Mouse (Mus musculus) thymus, adult 2 months (tissue): Measurements from ENCODE around the gene Pygo2. TPM values are rescaled to one million over a fixed set of nuclear protein-coding genes. Genes with fewer than 3 reads are reported as not detected.
"Not testable (repeated sequence)": the region's sequence is repeated elsewhere in the genome, so short reads cannot be mapped to it uniquely, and the experiment has no call there.

Experiments used
- DNase-seq: peaks from one replicate; pipeline ENCODE4 v3.0.0; 2021
- H3K27ac ChIP-seq: fragments of 200-500 bp; 2 replicates; pipeline ENCODE4 v1.5.1; 2012; ENCODE audit warnings: low read length, control low read depth; ENCODE audit not compliant: control insufficient read depth, insufficient read depth
- H3K27me3 ChIP-seq: fragments of 200-500 bp; 2 replicates; pipeline ENCODE4 v1.6.1; 2012; ENCODE audit warnings: mild to moderate bottlenecking, low read length, moderate library complexity, mixed read lengths; ENCODE audit not compliant: control insufficient read depth, insufficient read depth
- H3K36me3 ChIP-seq: fragments of 200-500 bp; 2 replicates; pipeline ENCODE4 v1.6.1; 2012; ENCODE audit warnings: mild to moderate bottlenecking, low read length, moderate library complexity; ENCODE audit not compliant: control insufficient read depth, insufficient read depth
- H3K4me1 ChIP-seq: fragments of 200-500 bp; replicated peaks from 2 replicates; pipeline ENCODE4 v1.6.1; 2012; ENCODE audit warnings: low read length; ENCODE audit not compliant: control insufficient read depth, insufficient read depth
- H3K4me3 ChIP-seq: fragments of 200-500 bp; 2 replicates; pipeline ENCODE4 v1.5.1; 2012; ENCODE audit warnings: mild to moderate bottlenecking, low read length, control low read depth, moderate library complexity; ENCODE audit not compliant: control insufficient read depth, insufficient read depth
- CTCF ChIP-seq: fragments of 200-500 bp; IDR thresholded peaks from 2 replicates; pipeline ENCODE4 v1.5.1; 2012; ENCODE audit warnings: mild to moderate bottlenecking, control low read depth, low read length, moderate library complexity, borderline replicate concordance; ENCODE audit not compliant: control insufficient read depth, poor library complexity, insufficient read depth; ENCODE audit errors: extremely low read depth
- POLR2A ChIP-seq: fragments of 200-500 bp; IDR thresholded peaks from 2 replicates; pipeline ENCODE4 v1.6.1; 2012; ENCODE audit warnings: mild to moderate bottlenecking, low read length, control low read depth, moderate library complexity; ENCODE audit not compliant: control insufficient read depth, poor library complexity, insufficient read depth; ENCODE audit errors: extremely low read depth
- WGBS: fragments of 180-500 bp; shearing (Covaris S2); methylation state at CpG from one replicate; pipeline ENCODE4 v1.1.7; 2018; 5-methylcytosine and 5-hydroxymethylcytosine counted together
- polyA plus RNA-seq: library from polyadenylated mRNA; depleted of rRNA; stranded (reverse); fragments of >200 nt; gene quantifications from 2 replicates; pipeline ENCODE4 v1.2.3, GENCODE M21; 2012

Gene Pygo2
- polyA plus RNA-seq, 1 experiment, result 82.3 TPM

DNA sequence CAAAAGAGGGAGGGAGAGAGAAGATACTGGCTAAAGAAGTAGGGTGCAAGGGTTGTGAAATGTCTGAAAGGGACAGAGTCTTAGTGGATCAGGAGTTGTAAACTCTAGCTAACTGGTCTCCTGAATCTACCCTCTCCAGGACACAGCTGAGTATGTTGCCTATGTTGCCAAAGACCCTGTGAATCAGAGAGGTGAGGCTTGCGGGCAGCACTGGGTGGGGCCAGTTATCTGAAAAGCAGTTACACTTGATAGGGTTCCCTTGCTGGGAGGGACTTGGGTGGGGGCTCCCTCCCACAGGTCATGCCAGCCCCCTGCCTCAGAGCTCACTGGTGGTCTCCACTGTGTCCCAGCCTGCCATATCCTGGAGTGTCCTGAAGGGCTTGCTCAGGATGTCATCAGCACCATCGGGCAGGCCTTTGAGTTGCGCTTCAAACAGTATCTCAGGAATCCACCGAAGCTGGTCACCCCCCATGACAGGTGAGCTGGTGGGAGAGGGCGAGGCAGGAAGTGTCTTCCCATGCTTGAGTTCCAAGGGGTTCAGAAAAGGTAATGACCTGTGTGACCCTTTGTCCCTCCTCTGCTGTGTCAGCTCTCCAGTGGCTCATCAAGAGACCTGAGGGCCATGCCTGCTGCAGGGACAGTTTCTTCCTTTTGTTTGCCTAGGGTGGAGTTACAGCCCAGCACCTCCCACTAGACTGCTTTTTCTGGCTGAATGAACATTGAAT is 5.4 kb upstream of the Pygo2 start:
- Histone ChIP-seq H3K36me3 (peaks cover 28% of the 10 kb centered on the region), H3K27me3 (no peaks in the 10 kb centered on the region), H3K4me3 (no peak overlapping the region), H3K4me1 (peaks cover 3% of the 10 kb centered on the region), H3K27ac (no peak overlapping the region)
- 97% methylated on average over 5 of the region's 5 CpGs for WGBS
- no peak for DNase-seq
- no peak for TF ChIP-seq POLR2A
- no peak for TF ChIP-seq CTCF

DNA sequence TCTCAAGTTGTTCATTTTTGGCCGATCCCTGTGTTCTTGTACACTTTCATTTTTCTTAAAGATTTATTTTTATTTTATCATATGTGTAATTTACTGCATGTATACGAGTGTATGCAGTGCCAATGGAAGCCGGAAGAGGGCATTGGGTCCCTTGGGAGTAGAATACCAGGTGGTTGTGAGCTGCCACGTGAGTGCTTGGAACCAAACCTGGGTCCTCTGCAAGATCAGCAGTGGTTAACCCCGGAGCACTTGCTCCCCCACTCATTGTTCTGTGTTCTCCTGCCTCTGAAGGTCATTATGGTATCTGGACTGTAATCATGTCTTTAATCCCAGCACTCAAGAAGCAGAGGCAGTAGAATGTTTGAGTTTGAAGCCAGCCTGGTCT is 4.9 kb upstream of the Pygo2 start:
- WGBS, result 95% methylated on average over 5 of the region's 5 CpGs
- H3K4me1 ChIP-seq, result no peaks in the 10 kb centered on the region; the same call in 1 of the 2 replicates
- H3K27me3 ChIP-seq, result no peaks in the 10 kb centered on the region
- no peak for TF ChIP-seq POLR2A
- TF ChIP-seq CTCF, result no peak
- peaks cover 28% of the 10 kb centered on the region for H3K36me3 ChIP-seq
- H3K27ac ChIP-seq, result no peak overlapping the region
- H3K4me3 ChIP-seq, result no peak overlapping the region
- DNase-seq, result no peak

DNA sequence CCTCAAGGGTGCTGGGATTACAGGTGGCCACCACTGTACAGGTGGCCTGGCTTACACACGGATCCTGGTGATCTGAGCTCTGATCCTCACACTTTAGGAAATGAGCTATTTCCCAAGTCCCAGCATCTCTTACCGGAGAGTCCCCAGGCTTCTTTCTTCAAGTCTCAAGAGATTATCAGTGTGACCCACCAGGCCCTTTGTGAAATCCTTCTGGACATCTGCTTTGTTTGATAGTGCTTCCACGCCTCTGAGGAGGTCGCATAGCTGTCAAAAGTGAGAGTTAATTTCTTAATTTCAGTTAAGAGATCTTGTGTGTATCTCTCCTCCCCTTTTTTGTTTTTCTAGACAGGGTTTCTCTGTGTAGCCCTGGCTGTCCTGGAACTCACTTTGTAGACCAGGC is 4.1 kb upstream of the Pygo2 start:
- Histone ChIP-seq H3K4me1 (peaks cover under 1% of the 10 kb centered on the region), H3K27ac (no peak overlapping the region), H3K36me3 (peaks cover 28% of the 10 kb centered on the region), H3K4me3 (no peak overlapping the region), H3K27me3 (no peaks in the 10 kb centered on the region)
- 98% methylated on average over 4 of the region's 4 CpGs for WGBS
- no peak for DNase-seq
- TF ChIP-seq POLR2A (no peak), CTCF (no peak)

DNA sequence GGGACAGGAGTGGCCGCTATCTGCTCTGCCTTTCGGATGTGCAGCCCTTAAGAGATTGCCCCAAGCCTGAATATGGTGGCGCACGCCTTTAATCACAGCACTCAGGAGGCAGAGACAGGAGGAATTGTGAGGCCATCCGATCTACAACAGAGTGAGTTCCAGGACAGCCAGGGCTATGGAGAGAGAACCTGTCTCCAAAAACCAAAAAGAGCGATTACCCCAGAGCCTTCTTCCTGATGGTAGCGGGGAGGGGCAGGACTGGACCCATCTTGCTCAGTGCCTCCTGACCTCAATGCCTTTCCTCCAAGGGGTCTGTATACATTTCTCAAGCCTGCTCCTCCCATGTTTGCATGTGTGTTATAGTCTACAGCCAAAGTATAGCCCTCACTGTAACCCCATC is 993 bp upstream of the Pygo2 start:
- H3K4me3 ChIP-seq, H3K27me3 ChIP-seq, H3K4me1 ChIP-seq, DNase-seq, H3K27ac ChIP-seq: not testable (repeated sequence)
- H3K36me3 ChIP-seq, result peaks cover 21% of the 10 kb centered on the region
- 97% methylated on average over 7 of the region's 7 CpGs for WGBS

DNA sequence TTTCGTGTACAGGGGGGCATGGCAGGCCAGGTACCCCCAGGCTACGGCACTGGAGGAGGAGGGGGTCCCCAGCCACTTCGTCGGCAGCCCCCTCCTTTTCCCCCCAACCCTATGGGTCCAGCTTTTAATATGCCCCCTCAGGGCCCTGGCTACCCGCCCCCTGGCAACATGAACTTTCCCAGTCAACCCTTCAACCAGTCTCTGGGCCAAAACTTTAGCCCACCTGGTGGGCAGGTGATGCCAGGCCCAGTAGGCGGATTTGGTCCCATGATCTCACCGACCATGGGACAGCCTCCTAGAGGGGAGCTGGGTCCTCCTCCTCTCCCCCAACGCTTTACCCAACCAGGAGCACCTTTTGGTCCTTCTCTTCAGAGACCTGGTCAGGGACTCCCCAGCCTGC is 2.6 kb downstream of the Pygo2 start:
- WGBS, result 96% methylated on average over 8 of the region's 8 CpGs
- no peak overlapping the region for H3K4me3 ChIP-seq
- no peak for TF ChIP-seq CTCF
- TF ChIP-seq POLR2A, result no peak

DNA sequence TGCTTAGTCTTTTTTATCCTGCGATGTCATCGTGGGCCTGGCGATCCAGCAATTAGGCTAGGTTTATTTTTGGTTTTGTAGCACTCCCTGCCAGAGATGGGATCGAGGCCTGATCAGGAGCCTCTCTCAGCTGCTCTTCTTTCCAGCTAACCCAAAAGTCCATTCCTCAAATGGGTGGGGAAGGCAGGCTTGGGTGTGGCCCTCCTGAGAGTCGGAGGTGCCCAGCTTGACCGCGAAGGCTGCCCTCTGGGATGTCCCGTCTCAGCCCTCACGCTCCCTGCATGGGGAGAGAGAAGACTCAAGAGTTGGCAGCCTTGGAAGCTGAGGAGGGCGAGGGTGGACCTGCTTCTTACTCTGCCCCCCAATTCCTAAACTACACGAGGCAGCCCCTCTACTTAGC is 4.5 kb downstream of the Pygo2 start:
- 95% methylated on average over 11 of the region's 11 CpGs for WGBS
- peaks cover 20% of the 10 kb centered on the region for H3K4me1 ChIP-seq
- TF ChIP-seq CTCF, result no peak
- TF ChIP-seq POLR2A, result no peak
- no peaks in the 10 kb centered on the region for H3K36me3 ChIP-seq
- H3K27ac ChIP-seq, result no peak overlapping the region
- no peak for DNase-seq
- H3K4me3 ChIP-seq, result no peak overlapping the region
- H3K27me3 ChIP-seq, result no peaks in the 10 kb centered on the region

More for the DNA sequence above, 2.6 kb downstream of the Pygo2 start:
- Histone ChIP-seq H3K36me3 (peaks cover 4% of the 10 kb centered on the region; the same call in 1 of the 2 replicates), H3K27me3 (no peaks in the 10 kb centered on the region), H3K27ac (no peak overlapping the region), H3K4me1 (peaks cover 18% of the 10 kb centered on the region)
- no peak for DNase-seq

DNA sequence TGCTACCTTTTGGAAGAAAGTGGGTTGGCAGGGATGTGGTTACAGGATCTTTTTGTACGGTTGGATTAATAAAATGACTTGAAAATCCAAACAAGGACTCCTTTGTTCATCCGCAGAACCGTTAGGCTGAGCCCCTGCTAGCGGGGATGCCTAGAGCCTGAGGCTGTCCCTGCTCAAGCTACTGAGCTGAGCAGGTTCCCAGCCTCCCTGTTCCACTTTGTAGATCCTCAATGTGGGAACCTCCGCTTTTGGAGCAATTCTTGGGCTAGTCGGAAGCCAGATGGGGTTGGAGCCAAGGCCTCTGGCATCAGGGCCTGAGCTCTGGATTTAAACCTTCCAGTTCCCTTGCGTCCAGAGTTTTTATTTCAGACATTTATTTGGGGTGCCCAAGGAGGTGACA is 5.0 kb downstream of the Pygo2 start:
- TF ChIP-seq POLR2A (no peak), CTCF (no peak)
- no peaks in the 10 kb centered on the region for H3K27me3 ChIP-seq
- no peak overlapping the region for H3K27ac ChIP-seq
- no peaks in the 10 kb centered on the region for H3K36me3 ChIP-seq
- H3K4me3 ChIP-seq, result no peak overlapping the region
- peaks cover 20% of the 10 kb centered on the region for H3K4me1 ChIP-seq
- DNase-seq, result no peak
- 94% methylated on average over 7 of the region's 7 CpGs for WGBS
